Mouse (Mus musculus) kidney, adult 9 months (tissue): ENCODE data around the gene Mknk1.
A peak's percentile ranks its signal among the peaks of the same experiment; 100 is the strongest.

ENCODE experiments used
- DNase-seq: peaks from one replicate; pipeline ENCODE4 v3.0.0; 2022

Mknk1 gene

GRCm38 (mm10) chr4:115848083-115848482 lies 9.1 kb downstream of the Mknk1 start:
- DNase-seq, result no peak

GRCm38 (mm10) chr4:115848990-115849677 lies 10.1 kb downstream of the Mknk1 start:
- no peak for DNase-seq

- DNase-seq, result no peak
These were observed 11.1 kb downstream of the Mknk1 start for GRCm38 (mm10) chr4:115850111-115850510.

- no peak for DNase-seq
These were observed 11.6 kb downstream of the Mknk1 start for GRCm38 (mm10) chr4:115850631-115851030.

GRCm38 (mm10) chr4:115851569-115851968 lies 12.6 kb downstream of the Mknk1 start:
- DNase-seq, result no peak

- DNase-seq, result no peak
These were observed 16.1 kb downstream of the Mknk1 start for GRCm38 (mm10) chr4:115855100-115855499.

GRCm38 (mm10) chr4:115855609-115856008 lies 16.6 kb downstream of the Mknk1 start:
- DNase-seq, result no peak

- DNase-seq, result no peak
These were observed 17.3 kb downstream of the Mknk1 start for GRCm38 (mm10) chr4:115856282-115856681.

- DNase-seq, result no peak
These were observed 18.4 kb downstream of the Mknk1 start for GRCm38 (mm10) chr4:115857293-115857883.

- no peak for DNase-seq
These were observed 24.4 kb downstream of the Mknk1 start for GRCm38 (mm10) chr4:115863352-115863751.

GRCm38 (mm10) chr4:115863880-115864279 lies 24.9 kb downstream of the Mknk1 start:
- no peak for DNase-seq

- DNase-seq, result no peak
These were observed 30.7 kb downstream of the Mknk1 start for GRCm38 (mm10) chr4:115869512-115870210.

GRCm38 (mm10) chr4:115873231-115873630 lies 34.2 kb downstream of the Mknk1 start:
- no peak for DNase-seq

- DNase-seq, result no peak
These were observed 39.2 kb downstream of the Mknk1 start for GRCm38 (mm10) chr4:115878216-115878678.

GRCm38 (mm10) chr4:115878828-115879227 lies 39.8 kb downstream of the Mknk1 start:
- DNase-seq, result no peak

GRCm38 (mm10) chr4:115881183-115881582 lies 42.2 kb downstream of the Mknk1 start:
- DNase-seq, result no peak

GRCm38 (mm10) chr4:115882195-115882594 lies 43.2 kb downstream of the Mknk1 start:
- no peak for DNase-seq

- DNase-seq, result no peak
These were observed 45.0 kb downstream of the Mknk1 start, which contains the start of gene Kncn for GRCm38 (mm10) chr4:115884022-115884421. Kncn (plus strand) TSS chr4:115884400.

GRCm38 (mm10) chr4:115885846-115886245 lies 46.8 kb downstream of the Mknk1 start:
- DNase-seq, result no peak

GRCm38 (mm10) chr4:115886875-115887274 lies 47.9 kb downstream of the Mknk1 start:
- DNase-seq, result no peak

GRCm38 (mm10) chr4:115890066-115890465 lies 51.1 kb downstream of the Mknk1 start:
- no peak for DNase-seq

- no peak for DNase-seq
These were observed 51.6 kb downstream of the Mknk1 start, which contains the start of gene 6430628N08Rik for GRCm38 (mm10) chr4:115890553-115890952. 6430628N08Rik (plus strand) TSS chr4:115890665.

GRCm38 (mm10) chr4:115894281-115894680 lies 55.3 kb downstream of the Mknk1 start:
- peak; percentile 92 for DNase-seq
